Mouse (Mus musculus): ENCODE data around the gene Mgme1. TPM values are rescaled to one million over a fixed set of nuclear protein-coding genes. Genes with fewer than 3 reads are reported as not detected.
A peak's percentile ranks its signal among the peaks of the same experiment; 100 is the strongest.

Gene Mgme1
- total and polyA plus RNA-seq, 3 experiments: 7.3 to 17.5 (median 16.4) TPM

DNA sequence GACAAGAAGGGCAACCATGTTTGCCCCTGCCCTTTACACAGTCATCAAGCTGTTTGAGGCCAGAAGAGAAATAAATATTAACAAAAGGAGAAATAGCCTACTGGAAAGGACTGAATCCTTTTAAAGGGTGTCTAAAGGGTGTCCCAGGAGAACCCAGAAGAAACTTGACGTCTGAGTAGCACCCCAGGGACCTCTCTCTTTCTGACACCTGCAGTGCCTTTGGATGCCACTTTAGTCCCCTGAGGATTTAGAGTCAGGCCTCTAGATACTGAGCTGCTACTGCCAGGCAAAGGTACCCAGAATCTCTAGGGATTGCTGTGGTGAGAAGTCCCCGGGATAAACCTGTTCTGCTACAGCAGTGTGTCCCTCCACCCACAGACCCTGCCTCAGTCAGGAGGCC is 31.1 kb upstream of the Mgme1 start:
- H3K4me1 ChIP-seq (ENCODE audit: control insufficient read depth, insufficient read depth, low read length): peaks cover 2% of the 10 kb centered on the region
- no peak overlapping the region for H3K9ac ChIP-seq (ENCODE audit: low read depth, low read length)
- H3K36me3 ChIP-seq (ENCODE audit: control insufficient read depth, insufficient read depth, low read length): no peaks in the 10 kb centered on the region
- H3K27me3 ChIP-seq (ENCODE audit: control insufficient read depth, insufficient read depth, low read length): no peaks in the 10 kb centered on the region
- peak overlapping the region; percentile 23; the same call in 1 of the 2 replicates for H3K27ac ChIP-seq
- intact Hi-C loops (cut with DNase I): no loop called here
- no peak for DNase-seq
- WGBS: 62% methylated on average over 2 of the region's 2 CpGs
- H3K4me3 ChIP-seq: no peak overlapping the region
- no peak for TF ChIP-seq POLR2A (IDR thresholded peaks at IDR 0.05; ENCODE audit: insufficient read depth, low read depth, low read length)
- TF ChIP-seq EP300 (IDR thresholded peaks at IDR 0.05; ENCODE audit: insufficient read depth, low read depth, low read length): no peak
- TF ChIP-seq CTCF (IDR thresholded peaks at IDR 0.05): no peak
- no peaks in the 10 kb centered on the region for H3K79me2 ChIP-seq (replicated peaks; ENCODE audit: control insufficient read depth, insufficient read depth, low read length)

DNA sequence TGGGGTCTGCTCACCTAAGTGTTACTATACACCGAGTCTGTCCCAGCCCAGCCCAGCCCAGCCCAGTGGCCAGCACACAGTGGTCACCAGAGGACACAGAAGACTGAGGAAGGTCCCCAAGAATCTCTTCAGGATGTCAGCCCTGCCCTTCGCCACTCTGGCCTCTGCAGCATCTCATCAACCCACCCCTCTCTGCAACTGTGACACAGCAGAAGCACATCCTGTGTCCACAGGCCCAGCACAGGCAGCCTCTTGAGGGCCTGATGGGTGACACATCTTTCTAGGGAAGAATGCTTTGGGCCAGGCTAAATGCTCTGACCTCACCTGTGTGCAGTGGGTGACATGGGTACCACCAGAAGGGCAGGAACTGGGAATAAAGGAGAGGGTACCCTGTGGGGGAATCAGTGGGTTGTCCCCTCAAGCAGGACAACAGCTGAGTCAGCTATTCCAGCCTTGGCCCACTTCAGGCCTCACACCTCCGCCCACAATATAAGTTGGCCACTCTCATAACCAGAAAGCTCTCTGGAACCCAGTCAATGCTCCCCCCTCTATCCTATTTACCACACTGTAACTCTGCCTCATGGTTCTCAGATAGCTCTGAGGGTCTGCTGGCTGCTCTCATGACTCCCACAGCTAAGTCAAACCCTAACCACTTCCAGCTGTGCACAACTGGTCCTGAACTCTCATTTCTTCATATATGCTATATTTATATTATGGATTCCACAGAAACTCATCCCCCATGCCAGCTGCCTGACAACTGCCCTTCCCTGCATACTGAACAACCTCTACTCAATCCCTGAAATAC is 30.2 kb upstream of the Mgme1 start:
- intact Hi-C loops (cut with DNase I): no loop called here
- 86% methylated on average over 3 of the region's 3 CpGs for WGBS
- Histone ChIP-seq H3K79me2 (replicated peaks; ENCODE audit: control insufficient read depth, insufficient read depth, low read length) (no peaks in the 10 kb centered on the region), H3K4me1 (ENCODE audit: control insufficient read depth, insufficient read depth, low read length) (peaks cover 2% of the 10 kb centered on the region), H3K36me3 (ENCODE audit: control insufficient read depth, insufficient read depth, low read length) (no peaks in the 10 kb centered on the region), H3K4me3 (no peak overlapping the region), H3K9ac (ENCODE audit: low read depth, low read length) (no peak overlapping the region), H3K27ac (no peak overlapping the region), H3K27me3 (ENCODE audit: control insufficient read depth, insufficient read depth, low read length) (no peaks in the 10 kb centered on the region)
- no peak for DNase-seq
- TF ChIP-seq EP300 (IDR thresholded peaks at IDR 0.05; ENCODE audit: insufficient read depth, low read depth, low read length) (no peak), POLR2A (IDR thresholded peaks at IDR 0.05; ENCODE audit: insufficient read depth, low read depth, low read length) (no peak), CTCF (IDR thresholded peaks at IDR 0.05) (no peak)

DNA sequence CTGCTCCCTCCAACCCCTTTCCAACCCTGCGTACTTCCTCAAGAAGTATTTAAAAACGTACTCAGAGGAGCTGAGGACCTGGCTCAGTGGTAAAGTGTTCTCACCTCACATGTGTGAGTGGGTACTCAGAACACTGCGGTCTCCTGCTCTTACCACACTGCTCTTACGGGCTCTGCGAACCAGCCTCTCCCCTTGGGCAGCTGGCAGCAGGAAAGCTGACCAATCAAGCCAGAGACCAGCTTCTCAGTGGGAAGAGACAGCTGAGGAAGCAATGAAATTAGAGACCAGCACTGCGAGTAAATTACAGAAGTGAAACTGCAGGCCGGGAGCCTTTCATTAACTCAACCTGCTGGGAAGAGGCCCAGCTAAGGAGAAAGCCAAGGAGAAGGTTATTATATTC is 25.0 kb upstream of the Mgme1 start:
- intact Hi-C loops (cut with DNase I): no loop called here
- DNase-seq: peak in 1 of 2 experiments; percentile 59
- Histone ChIP-seq H3K9ac (ENCODE audit: low read depth, low read length) (no peak overlapping the region), H3K79me2 (replicated peaks; ENCODE audit: control insufficient read depth, insufficient read depth, low read length) (no peaks in the 10 kb centered on the region), H3K27ac (no peak overlapping the region), H3K36me3 (ENCODE audit: control insufficient read depth, insufficient read depth, low read length) (peaks cover 4% of the 10 kb centered on the region), H3K27me3 (ENCODE audit: control insufficient read depth, insufficient read depth, low read length) (no peaks in the 10 kb centered on the region), H3K4me3 (no peak overlapping the region), H3K4me1 (ENCODE audit: control insufficient read depth, insufficient read depth, low read length) (peaks cover 9% of the 10 kb centered on the region)
- TF ChIP-seq POLR2A (IDR thresholded peaks at IDR 0.05; ENCODE audit: insufficient read depth, low read depth, low read length) (0 out of 2 replicates have a peak, but pooled peaks have one; percentile 29), CTCF (IDR thresholded peaks at IDR 0.05) (no peak)
- 72% methylated on average over 7 of the region's 7 CpGs for WGBS

- H3K36me3 ChIP-seq (ENCODE audit: control insufficient read depth, insufficient read depth, low read length): peaks cover 9% of the 10 kb centered on the region
- H3K9ac ChIP-seq (ENCODE audit: low read depth, low read length): no peak overlapping the region
- no peak for DNase-seq
- no peak overlapping the region for H3K27ac ChIP-seq
- peaks cover 9% of the 10 kb centered on the region for H3K4me1 ChIP-seq (ENCODE audit: control insufficient read depth, insufficient read depth, low read length)
- H3K4me3 ChIP-seq: no peak overlapping the region
- H3K27me3 ChIP-seq (ENCODE audit: control insufficient read depth, insufficient read depth, low read length): no peaks in the 10 kb centered on the region
- intact Hi-C loops (cut with DNase I): no loop called here
- no peak for TF ChIP-seq EP300 (IDR thresholded peaks at IDR 0.05; ENCODE audit: insufficient read depth, low read depth, low read length)
- TF ChIP-seq POLR2A (IDR thresholded peaks at IDR 0.05; ENCODE audit: insufficient read depth, low read depth, low read length): no peak
- no peak for TF ChIP-seq CTCF (IDR thresholded peaks at IDR 0.05)
- 80% methylated on average over 2 of the region's 2 CpGs for WGBS
- H3K79me2 ChIP-seq (replicated peaks; ENCODE audit: control insufficient read depth, insufficient read depth, low read length): no peaks in the 10 kb centered on the region
Measured at GRCm38 (mm10) chr2:144246270-144246669, 24.2 kb upstream of the Mgme1 start.

- Histone ChIP-seq H3K27ac (peak overlapping the region; percentile 18), H3K4me1 (ENCODE audit: control insufficient read depth, insufficient read depth, low read length) (peaks cover 9% of the 10 kb centered on the region), H3K79me2 (replicated peaks; ENCODE audit: control insufficient read depth, insufficient read depth, low read length) (no peaks in the 10 kb centered on the region), H3K4me3 (no peak overlapping the region), H3K9ac (ENCODE audit: low read depth, low read length) (no peak overlapping the region), H3K27me3 (ENCODE audit: control insufficient read depth, insufficient read depth, low read length) (no peaks in the 10 kb centered on the region), H3K36me3 (ENCODE audit: control insufficient read depth, insufficient read depth, low read length) (peaks cover 9% of the 10 kb centered on the region)
- WGBS: 42% methylated on average over 5 of the region's 5 CpGs
- DNase-seq: peak; percentile 45 to 69
- TF ChIP-seq CTCF (IDR thresholded peaks at IDR 0.05) (no peak), EP300 (IDR thresholded peaks at IDR 0.05; ENCODE audit: insufficient read depth, low read depth, low read length) (peak; percentile 41; the same call in 1 of the 2 replicates), POLR2A (IDR thresholded peaks at IDR 0.05; ENCODE audit: insufficient read depth, low read depth, low read length) (peak; percentile 41; the same call in 1 of the 2 replicates)
- intact Hi-C loops (cut with DNase I): no loop called here
Measured at GRCm38 (mm10) chr2:144247337-144247978, 23.0 kb upstream of the Mgme1 start.

Data from heart, adult 2 months (tissue).